ENCODE assay signal across 21 mouse cellular contexts in genomic region chr13:97296281-97296680, GRCm38 (mm10). TPM values are rescaled to one million over a fixed set of nuclear protein-coding genes. Genes with fewer than 3 reads are reported as not detected.
DNase-seq lines count a peak whose midpoint lies in the region; ATAC-seq lines count a peak whose summit lies in the region.
"Had no signal": no experiment of that assay in that cellular context is flagged by ENCODE, and none has a peak within 500 bp of the region (broad histone marks: within the 10 kb centered on the region; RNA-seq: fewer than 3 reads in every experiment).

No protein-coding gene starts in this region.

- intact Hi-C loops in heart, postnatal 14 days (cut with DNase I) = loop anchor here (5.0 kb wide), 1 partner anchor 141 kb away; no protein-coding TSS in a partner anchor

- peak overlapping the region; percentile 74; the same call in 1 of the 2 replicates for H3K27ac ChIP-seq in midbrain, embryonic 10.5 days (replicated peaks)
- H3K27ac ChIP-seq in midbrain, embryonic 16.5 days (ENCODE audit: low read length) = no peak overlapping the region
- H3K27ac ChIP-seq in heart, embryonic 10.5 days = peak overlapping the region; percentile 30; the same call in 1 of the 2 replicates
- H3K27ac ChIP-seq: limb, embryonic 13.5 days; midbrain, embryonic 12.5 days had no signal

- no peak overlapping the region for H3K4me2 ChIP-seq in midbrain, embryonic 16.5 days (ENCODE audit: low read length)
- H3K4me2 ChIP-seq: kidney, embryonic 15.5 days; limb, embryonic 13.5 days; liver, embryonic 12.5 days; midbrain, embryonic 12.5 days had no signal

- H3K4me1 ChIP-seq in midbrain, embryonic 10.5 days = peaks cover 40% of the 10 kb centered on the region
- H3K4me1 ChIP-seq in midbrain, embryonic 16.5 days (ENCODE audit: control insufficient read depth, insufficient read depth, low read length) = peaks cover 8% of the 10 kb centered on the region
- H3K4me1 ChIP-seq in heart, embryonic 10.5 days = peaks cover 24% of the 10 kb centered on the region

- H3K9me3 ChIP-seq in midbrain, embryonic 10.5 days (replicated peaks) = no peaks in the 10 kb centered on the region
- no peaks in the 10 kb centered on the region for H3K9me3 ChIP-seq in midbrain, embryonic 16.5 days (replicated peaks; ENCODE audit: control insufficient read depth, low read length, poor library complexity, severe bottlenecking)
- no peaks in the 10 kb centered on the region for H3K9me3 ChIP-seq in heart, embryonic 10.5 days
- H3K9me3 ChIP-seq: embryonic facial prominence, embryonic 10.5 days; intestine, embryonic 15.5 days; kidney, embryonic 15.5 days; limb, embryonic 13.5 days; liver, embryonic 12.5 days; midbrain, embryonic 12.5 days had no signal

- no peak overlapping the region for H3K4me3 ChIP-seq in midbrain, embryonic 10.5 days
- H3K4me3 ChIP-seq in midbrain, embryonic 16.5 days (ENCODE audit: low read depth, low read length) = no peak overlapping the region
- no peak overlapping the region for H3K4me3 ChIP-seq in heart, embryonic 10.5 days
- H3K4me3 ChIP-seq: embryonic facial prominence, embryonic 10.5 days; intestine, embryonic 15.5 days; kidney, embryonic 15.5 days; limb, embryonic 13.5 days; liver, embryonic 12.5 days; midbrain, embryonic 12.5 days had no signal

- H3K36me3 ChIP-seq in midbrain, embryonic 10.5 days = no peaks in the 10 kb centered on the region
- H3K36me3 ChIP-seq in midbrain, embryonic 16.5 days (ENCODE audit: control insufficient read depth, insufficient read depth, low read length) = no peaks in the 10 kb centered on the region
- H3K36me3 ChIP-seq in heart, embryonic 10.5 days = no peaks in the 10 kb centered on the region
- H3K36me3 ChIP-seq: embryonic facial prominence, embryonic 10.5 days; intestine, embryonic 15.5 days; kidney, embryonic 15.5 days; limb, embryonic 13.5 days; liver, embryonic 12.5 days; midbrain, embryonic 12.5 days had no signal

- no peak for ATAC-seq in midbrain, embryonic 16.5 days
- ATAC-seq: hindbrain, embryonic 16.5 days; liver, embryonic 12.5 days had no signal

- WGBS in midbrain, embryonic 10.5 days = 91% methylated on average over 8 of the region's 8 CpGs
- WGBS in midbrain, embryonic 16.5 days = 90% methylated on average over 8 of the region's 8 CpGs
- WGBS in heart, embryonic 10.5 days = 53% methylated on average over 8 of the region's 8 CpGs

- H3K27me3 ChIP-seq in midbrain, embryonic 10.5 days (ENCODE audit: low read depth, poor library complexity, severe bottlenecking) = peaks cover 14% of the 10 kb centered on the region
- no peaks in the 10 kb centered on the region for H3K27me3 ChIP-seq in midbrain, embryonic 16.5 days (ENCODE audit: control insufficient read depth, insufficient read depth, low read depth, low read length)
- no peaks in the 10 kb centered on the region for H3K27me3 ChIP-seq in heart, embryonic 10.5 days (ENCODE audit: insufficient read depth, poor library complexity, severe bottlenecking)
- H3K27me3 ChIP-seq: intestine, embryonic 15.5 days; kidney, embryonic 15.5 days; limb, embryonic 13.5 days; liver, embryonic 12.5 days had no signal

- DNase-seq in heart, adult 11 months = peak; percentile 95
- no peak for DNase-seq in heart, postnatal 14 days
- no peak for DNase-seq in midbrain, embryonic 10.5 days (ENCODE audit: low spot score)
- DNase-seq in heart, embryonic 10.5 days (ENCODE audit: low spot score) = no peak
- no peak for DNase-seq in urinary bladder, postnatal 4 days (ENCODE audit: low spot score in 2 of 2)
- no peak for DNase-seq in embryo, embryonic 10.5 days (ENCODE audit: low spot score)
- DNase-seq: adrenal gland, postnatal 36 days; cerebellum, adult 11 months; cerebellum, adult 9-11 months; kidney, postnatal 36 days; lung, adult 18-20 months; lung, postnatal 10 days; thymus, adult 2 months had no signal

- no peak overlapping the region for H3K9ac ChIP-seq in midbrain, embryonic 16.5 days (ENCODE audit: low read depth, low read length)
- H3K9ac ChIP-seq: intestine, embryonic 15.5 days; kidney, embryonic 15.5 days; limb, embryonic 13.5 days; liver, embryonic 12.5 days; midbrain, embryonic 12.5 days had no signal

RNA-seq across cellular contexts. Expression of gene Enc1, which starts 55.4 kb away (rescaled TPM):
- 10 to 100 TPM; 11.2 to 11.3 TPM for total RNA-seq in heart, postnatal 14 days (2021)
- 7.5 and 11.2 TPM in 2 replicates for polyA plus RNA-seq in midbrain, embryonic 10.5 days (2016; fragmentation: Nextera tagmentation; extraction: Ambion mirVana)
- 103 and 119 TPM in 2 replicates for polyA plus RNA-seq in midbrain, embryonic 16.5 days (2015; fragmentation: Nextera tagmentation; extraction: Ambion mirVana)
- polyA plus RNA-seq in heart, embryonic 10.5 days (2016; fragmentation: Nextera tagmentation; extraction: Ambion mirVana) = 3.9 and 4.2 TPM in 2 replicates
